Mouse (Mus musculus) kidney, embryonic 16.5 days (tissue): ENCODE measurements around the gene Sypl. TPM values are rescaled to one million over a fixed set of nuclear protein-coding genes. Genes with fewer than 3 reads are reported as not detected.

Source experiments
- ATAC-seq: fragments of 200-750 bp; cut with Nextera tagmentation; 2 replicates; pipeline ENCODE4 v1.8.0; 2017; ENCODE audit warnings: moderate TSS enrichment; ENCODE audit not compliant: low FRiP score, low TSS enrichment
- H3K27ac ChIP-seq: fragments of 300-500 bp; sonication (generic); 2 replicates; pipeline ENCODE4 v1.5.1; 2014; ENCODE audit warnings: low read length
- H3K27me3 ChIP-seq: fragments of 300-500 bp; sonication (generic); 2 replicates; pipeline ENCODE4 v1.6.1; 2014; ENCODE audit warnings: low read length, control low read depth, mixed read lengths; ENCODE audit not compliant: insufficient read depth
- H3K36me3 ChIP-seq: fragments of 300-500 bp; sonication (generic); 2 replicates; pipeline ENCODE4 v1.6.1; 2014; ENCODE audit warnings: low read length, control low read depth, mixed read lengths; ENCODE audit not compliant: insufficient read depth
- H3K4me1 ChIP-seq: fragments of 300-500 bp; sonication (generic); 2 replicates; pipeline ENCODE4 v1.6.1; 2014; ENCODE audit warnings: low read length, control low read depth, mixed read lengths; ENCODE audit not compliant: insufficient read depth
- H3K4me2 ChIP-seq: fragments of 300-500 bp; sonication (generic); replicated peaks from 2 replicates; pipeline ENCODE4 v1.6.1; 2014; ENCODE audit warnings: low read depth, low read length
- H3K4me3 ChIP-seq: fragments of 300-500 bp; sonication (generic); 2 replicates; pipeline ENCODE4 v1.5.1; 2014; ENCODE audit warnings: mild to moderate bottlenecking, low read length
- H3K9ac ChIP-seq: fragments of 300-500 bp; sonication (generic); replicated peaks from 2 replicates; pipeline ENCODE4 v1.6.1; 2014; ENCODE audit warnings: low read length
- H3K9me3 ChIP-seq: fragments of 300-500 bp; sonication (generic); 2 replicates; pipeline ENCODE4 v1.6.1; 2016; ENCODE audit warnings: low read length, control low read depth
- WGBS: fragments of 180-500 bp; shearing (Covaris S2); extraction: QIAGEN DNeasy Blood & Tissue Kit; methylation state at CpG from one replicate; pipeline ENCODE4 v1.1.7; 2014; 5-methylcytosine and 5-hydroxymethylcytosine counted together
- polyA plus RNA-seq: library from polyadenylated mRNA; unstranded; fragments of >200 nt; fragmentation: Nextera tagmentation; extraction: Ambion mirVana; gene quantifications from 2 replicates; pipeline ENCODE4 v1.2.1, GENCODE M21; 2015

Sypl gene
- polyA plus RNA-seq, 1 experiment from 2014 or later: 145 TPM

DNA sequence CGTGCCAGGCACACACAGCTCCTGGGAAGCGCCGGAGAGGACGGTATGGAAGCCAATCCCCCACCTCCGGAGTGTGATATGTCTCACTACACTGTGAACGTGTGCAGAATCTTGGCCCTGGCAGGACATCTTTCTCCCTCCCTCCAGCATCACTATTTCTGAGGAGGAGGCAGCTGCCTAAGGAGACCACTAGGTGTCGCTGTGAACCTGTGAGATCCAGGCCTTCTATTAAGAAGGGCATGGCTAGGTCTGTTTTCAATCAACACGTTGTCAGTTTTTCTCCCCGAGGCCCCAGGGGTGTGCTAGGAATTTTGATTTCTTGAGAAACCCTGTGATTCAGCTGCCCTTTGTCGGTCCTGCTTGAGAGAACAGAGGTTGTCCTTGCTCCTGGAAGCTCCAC lies 73.4 kb downstream of the Sypl start:
- Histone ChIP-seq H3K4me1 (peaks cover 11% of the 10 kb centered on the region; the same call in 1 of the 2 replicates), H3K9me3 (peaks cover 4% of the 10 kb centered on the region; the same call in 1 of the 2 replicates), H3K36me3 (no peaks in the 10 kb centered on the region), H3K4me2 (no peak overlapping the region), H3K9ac (0 out of 2 replicates have a peak overlapping the region, but pooled peaks have one; percentile 20), H3K27ac (no peak overlapping the region), H3K27me3 (no peaks in the 10 kb centered on the region), H3K4me3 (no peak overlapping the region)
- under 1% methylated on average over 10 of the region's 10 CpGs for WGBS
- ATAC-seq: 0 out of 2 replicates have a peak, but pooled peaks have one; percentile 39

DNA sequence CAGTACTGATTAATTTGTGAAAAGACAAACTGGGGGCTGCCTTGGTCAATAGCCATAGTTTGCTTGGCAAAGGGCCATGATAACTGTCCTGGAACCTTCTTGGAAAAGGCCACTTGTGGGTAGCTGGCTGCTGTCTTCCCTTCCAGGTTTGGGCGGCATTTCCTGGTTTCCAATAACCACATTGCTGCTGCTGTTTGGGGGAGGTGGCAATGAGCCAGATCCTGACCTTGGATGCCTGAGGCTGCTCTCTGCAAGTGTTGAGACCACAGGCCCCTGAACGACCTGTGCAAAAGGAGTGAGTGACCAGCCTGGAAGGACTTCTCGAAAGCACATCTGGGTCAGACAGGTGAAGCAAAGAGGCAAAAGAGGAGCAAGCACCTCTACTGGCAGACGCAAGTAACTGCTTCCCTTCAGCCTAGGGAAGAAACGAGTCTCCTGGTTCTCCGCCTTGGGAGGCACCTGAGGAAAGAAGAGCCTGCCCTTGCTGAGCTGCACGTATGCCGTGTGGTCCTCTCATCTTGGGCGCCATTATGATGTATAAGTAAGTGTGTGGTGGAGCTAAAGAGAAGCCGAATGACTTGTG lies 74.5 kb downstream of the Sypl start:
- WGBS: 53% methylated on average over 10 of the region's 10 CpGs
- Histone ChIP-seq H3K4me3 (no peak overlapping the region), H3K27ac (no peak overlapping the region), H3K9ac (no peak overlapping the region), H3K9me3 (no peaks in the 10 kb centered on the region), H3K4me2 (no peak overlapping the region), H3K4me1 (peaks cover 15% of the 10 kb centered on the region), H3K36me3 (no peaks in the 10 kb centered on the region), H3K27me3 (no peaks in the 10 kb centered on the region)
- no peak; the same call in 1 of the 2 replicates for ATAC-seq

DNA sequence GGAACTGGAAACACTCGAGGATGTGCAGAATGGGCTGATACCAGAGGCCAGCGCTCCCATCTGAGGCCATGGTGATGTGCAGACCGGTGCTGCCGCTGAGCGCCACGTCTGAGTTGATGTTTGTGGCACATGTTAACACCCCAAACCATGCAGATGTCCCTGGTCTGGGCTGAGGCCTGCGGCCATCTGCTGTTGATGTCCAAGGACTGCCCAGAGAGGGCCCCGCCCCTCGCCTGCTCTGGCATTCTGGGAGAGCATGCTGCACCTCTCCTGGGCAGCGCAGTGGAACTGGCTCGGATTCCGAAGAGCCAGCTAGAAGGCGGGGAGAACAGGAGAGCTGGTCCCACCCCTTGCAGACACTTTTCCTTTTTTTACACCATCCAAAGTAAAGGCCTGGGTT lies 75.0 kb downstream of the Sypl start:
- H3K4me1 ChIP-seq: peaks cover 20% of the 10 kb centered on the region
- no peaks in the 10 kb centered on the region for H3K27me3 ChIP-seq
- H3K9ac ChIP-seq: no peak overlapping the region
- peak; percentile 64 for ATAC-seq
- H3K4me3 ChIP-seq: no peak overlapping the region
- H3K4me2 ChIP-seq: no peak overlapping the region
- 51% methylated on average over 13 of the region's 13 CpGs for WGBS
- no peak overlapping the region for H3K27ac ChIP-seq
- no peaks in the 10 kb centered on the region for H3K9me3 ChIP-seq
- no peaks in the 10 kb centered on the region for H3K36me3 ChIP-seq

Other genes starting within 250 kb of the Sypl start
- 27.4 and 28.6 TPM in 2 replicates for gene Nampt, start 134.3 kb upstream of the Sypl start, polyA plus RNA-seq
- 0.05 TPM in 1 of 2 replicates, not detected in the other for gene Cdhr3, start 139.0 kb downstream of the Sypl start, polyA plus RNA-seq
- gene Atxn7l1, start 193.8 kb downstream of the Sypl start, polyA plus RNA-seq: 9.9 and 15.4 TPM in 2 replicates